Mouse (Mus musculus) neural tube, embryonic 15.5 days (tissue): ENCODE measurements around the gene Sarnp. TPM values are rescaled to one million over a fixed set of nuclear protein-coding genes. Genes with fewer than 3 reads are reported as not detected.

Experiments
- ATAC-seq: fragments of 200-750 bp; cut with Nextera tagmentation; 2 replicates; pipeline ENCODE4 v1.8.0; 2017; ENCODE audit warnings: mild to moderate bottlenecking, moderate TSS enrichment, moderate library complexity; ENCODE audit not compliant: low FRiP score
- H3K27ac ChIP-seq: fragments of 300-500 bp; sonication (generic); replicated peaks from 2 replicates; pipeline ENCODE4 v1.5.1; 2015; ENCODE audit warnings: mild to moderate bottlenecking, inconsistent platforms
- H3K27me3 ChIP-seq: fragments of 300-500 bp; sonication (generic); replicated peaks from 2 replicates; pipeline ENCODE4 v1.6.1; 2015; ENCODE audit warnings: inconsistent platforms
- H3K36me3 ChIP-seq: fragments of 300-500 bp; sonication (generic); 2 replicates; pipeline ENCODE4 v1.6.1; 2015; ENCODE audit warnings: inconsistent platforms
- H3K4me1 ChIP-seq: fragments of 300-500 bp; sonication (generic); 2 replicates; pipeline ENCODE4 v1.6.1; 2015; ENCODE audit warnings: inconsistent platforms
- H3K4me2 ChIP-seq: fragments of 300-500 bp; sonication (generic); 2 replicates; pipeline ENCODE4 v1.6.1; 2015; ENCODE audit warnings: inconsistent platforms, mild to moderate bottlenecking, moderate library complexity
- H3K4me3 ChIP-seq: fragments of 300-500 bp; sonication (generic); replicated peaks from 2 replicates; pipeline ENCODE4 v1.5.1; 2015; ENCODE audit warnings: mild to moderate bottlenecking, inconsistent platforms
- H3K9ac ChIP-seq: fragments of 300-500 bp; sonication (generic); replicated peaks from 2 replicates; pipeline ENCODE4 v1.6.1; 2015; ENCODE audit warnings: mild to moderate bottlenecking, inconsistent platforms
- H3K9me3 ChIP-seq: fragments of 300-500 bp; sonication (generic); replicated peaks from 2 replicates; pipeline ENCODE4 v1.6.1; 2016; ENCODE audit warnings: inconsistent platforms
- WGBS: fragments of 180-500 bp; shearing (Covaris S2); methylation state at CpG from one replicate; pipeline ENCODE4 v1.1.7; 2015; ENCODE audit warnings: mixed read lengths; 5-methylcytosine and 5-hydroxymethylcytosine counted together
- polyA plus RNA-seq: library from polyadenylated mRNA; unstranded; fragments of >200 nt; fragmentation: Nextera tagmentation; extraction: Ambion mirVana; gene quantifications from 2 replicates; pipeline ENCODE4 v1.2.1, GENCODE M21; 2015

The Sarnp gene
- polyA plus RNA-seq, 1 experiment from 2014 or later = 147 TPM

GRCm38 (mm10) chr10:128910066-128910841, 93.1 kb downstream of the Sarnp start:
- ATAC-seq = peak; percentile 58
- no peaks in the 10 kb centered on the region for H3K36me3 ChIP-seq
- H3K9ac ChIP-seq = peak overlapping the region; percentile 81
- no peaks in the 10 kb centered on the region for H3K9me3 ChIP-seq
- H3K4me1 ChIP-seq = peaks cover 26% of the 10 kb centered on the region
- H3K27ac ChIP-seq = peak overlapping the region; percentile 82
- 2% methylated on average over 56 of the region's 66 CpGs for WGBS
- H3K4me3 ChIP-seq = peak overlapping the region; percentile 64
- H3K4me2 ChIP-seq = peak overlapping the region; percentile 70
- H3K27me3 ChIP-seq = no peaks in the 10 kb centered on the region

- ATAC-seq = no peak
- Histone ChIP-seq H3K4me1 (peaks cover 26% of the 10 kb centered on the region), H3K27ac (no peak overlapping the region), H3K4me3 (peak overlapping the region; percentile 64; the same call in 1 of the 2 replicates), H3K36me3 (no peaks in the 10 kb centered on the region), H3K9ac (no peak overlapping the region), H3K4me2 (peak overlapping the region; percentile 70), H3K9me3 (no peaks in the 10 kb centered on the region), H3K27me3 (no peaks in the 10 kb centered on the region)
- WGBS = 90% methylated on average over 6 of the region's 6 CpGs
Observed at GRCm38 (mm10) chr10:128911430-128911829, 94.3 kb downstream of the Sarnp start.

DNA sequence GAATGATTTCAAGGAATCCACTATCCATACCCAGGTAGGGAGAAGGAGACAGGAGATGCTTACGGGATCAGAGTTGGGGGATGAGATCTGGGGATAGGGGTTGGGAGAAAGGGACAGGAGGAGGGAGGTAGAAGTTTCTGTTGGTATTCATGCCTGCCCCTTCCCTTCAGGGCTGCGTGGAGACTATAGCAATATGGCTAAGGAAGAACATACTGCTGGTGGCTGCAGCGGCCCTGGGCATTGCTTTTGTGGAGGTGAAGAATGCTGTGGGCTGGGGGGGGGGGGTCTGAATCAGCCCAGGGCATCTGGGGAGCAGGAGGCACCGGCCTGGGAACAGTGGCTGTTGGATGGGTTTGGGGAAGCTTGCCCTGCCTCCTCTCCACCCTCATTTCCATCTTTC, 95.1 kb downstream of the Sarnp start:
- no peaks in the 10 kb centered on the region for H3K9me3 ChIP-seq
- H3K4me1 ChIP-seq = peaks cover 26% of the 10 kb centered on the region
- H3K27ac ChIP-seq = no peak overlapping the region
- no peak overlapping the region for H3K4me3 ChIP-seq
- H3K36me3 ChIP-seq = peaks cover 6% of the 10 kb centered on the region; the same call in 1 of the 2 replicates
- ATAC-seq = no peak
- WGBS = 80% methylated on average over 4 of the region's 4 CpGs
- no peaks in the 10 kb centered on the region for H3K27me3 ChIP-seq
- H3K4me2 ChIP-seq = no peak overlapping the region
- H3K9ac ChIP-seq = no peak overlapping the region

DNA sequence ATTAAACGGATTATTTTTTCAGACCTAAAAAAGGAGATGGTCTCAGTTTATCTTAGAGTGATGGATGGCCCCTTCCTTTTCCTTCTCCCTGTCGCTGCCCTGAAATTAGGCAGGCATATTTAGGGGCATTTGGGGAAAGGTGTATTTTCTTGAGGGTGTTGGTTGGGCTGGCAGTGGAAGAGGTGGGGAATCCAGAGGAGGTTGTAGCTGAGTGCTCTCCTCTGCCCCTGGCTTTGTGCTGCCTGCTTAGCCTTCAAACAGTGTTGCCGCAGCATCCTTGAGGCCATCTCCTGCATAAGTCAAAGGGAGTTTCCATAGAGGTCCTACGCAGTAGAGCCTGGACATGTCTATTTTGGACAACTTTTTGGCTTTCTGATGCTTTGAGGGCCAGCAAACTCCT, 95.7 kb downstream of the Sarnp start:
- Histone ChIP-seq H3K4me3 (no peak overlapping the region), H3K27ac (peak overlapping the region; percentile 45; the same call in 1 of the 2 replicates), H3K4me2 (no peak overlapping the region; the same call in 1 of the 2 replicates), H3K9ac (no peak overlapping the region), H3K36me3 (peaks cover 6% of the 10 kb centered on the region; the same call in 1 of the 2 replicates), H3K27me3 (no peaks in the 10 kb centered on the region), H3K4me1 (peaks cover 28% of the 10 kb centered on the region), H3K9me3 (no peaks in the 10 kb centered on the region)
- WGBS = 83% methylated on average over 4 of the region's 4 CpGs
- no peak for ATAC-seq

DNA sequence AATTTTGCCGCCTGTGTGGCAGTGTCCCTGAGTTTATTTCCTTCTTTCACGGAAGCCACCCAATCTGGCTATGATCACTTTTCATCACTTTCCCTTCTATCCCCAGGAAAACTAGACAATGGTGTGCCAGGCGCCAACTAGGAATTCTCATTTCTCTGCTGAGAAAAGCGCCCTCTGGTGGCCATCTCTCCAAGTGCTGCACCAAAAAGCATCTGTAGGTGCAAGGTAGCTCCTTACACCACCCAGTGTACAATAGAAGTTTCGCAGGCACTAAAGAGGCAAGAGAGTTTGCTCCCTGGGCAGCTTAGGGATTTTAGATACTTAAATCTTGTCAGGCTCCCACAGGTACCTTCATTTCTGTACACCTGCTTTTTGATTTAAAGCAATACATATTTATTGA, 96.1 kb downstream of the Sarnp start:
- H3K27ac ChIP-seq = peak overlapping the region; percentile 45; the same call in 1 of the 2 replicates
- no peak overlapping the region for H3K4me3 ChIP-seq
- 5% methylated on average over 5 of the region's 5 CpGs for WGBS
- H3K9ac ChIP-seq = no peak overlapping the region
- H3K4me1 ChIP-seq = peaks cover 32% of the 10 kb centered on the region
- no peak overlapping the region; the same call in 1 of the 2 replicates for H3K4me2 ChIP-seq
- ATAC-seq = peak; percentile 29; the same call in 1 of the 2 replicates
- H3K9me3 ChIP-seq = no peaks in the 10 kb centered on the region
- H3K27me3 ChIP-seq = no peaks in the 10 kb centered on the region
- H3K36me3 ChIP-seq = peaks cover 6% of the 10 kb centered on the region; the same call in 1 of the 2 replicates

DNA sequence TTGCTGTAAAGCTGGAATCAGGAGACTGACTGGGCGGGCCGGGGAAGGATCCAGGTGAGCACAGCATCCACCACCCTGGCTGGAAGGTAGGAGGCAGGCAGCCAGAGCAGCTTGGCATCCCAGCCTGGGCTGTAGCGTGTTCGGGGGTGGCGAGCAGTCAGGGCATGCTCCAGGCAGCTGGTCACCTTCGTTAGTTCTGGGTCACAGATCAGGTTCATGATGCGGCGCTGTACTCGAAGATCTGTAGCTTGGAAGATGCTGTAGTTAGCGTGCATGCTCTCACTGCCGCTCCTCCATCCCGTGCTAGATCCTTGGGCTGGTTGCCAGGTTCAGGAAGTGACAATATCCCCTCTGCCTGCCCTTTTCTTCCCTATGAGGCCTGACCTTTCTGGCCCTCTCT, 96.6 kb downstream of the Sarnp start:
- 87% methylated on average over 12 of the region's 12 CpGs for WGBS
- Histone ChIP-seq H3K27ac (no peak overlapping the region), H3K9me3 (no peaks in the 10 kb centered on the region), H3K36me3 (peaks cover 6% of the 10 kb centered on the region; the same call in 1 of the 2 replicates), H3K4me1 (peaks cover 37% of the 10 kb centered on the region), H3K4me2 (no peak overlapping the region), H3K9ac (no peak overlapping the region), H3K27me3 (no peaks in the 10 kb centered on the region), H3K4me3 (no peak overlapping the region)
- ATAC-seq = no peak

GRCm38 (mm10) chr10:128915550-128915949, 98.4 kb downstream of the Sarnp start:
- Histone ChIP-seq H3K4me1 (peaks cover 46% of the 10 kb centered on the region), H3K27me3 (no peaks in the 10 kb centered on the region)
- ATAC-seq = no peak

GRCm38 (mm10) chr10:128916665-128917064, 99.5 kb downstream of the Sarnp start:
- Histone ChIP-seq H3K27ac (no peak overlapping the region), H3K27me3 (no peaks in the 10 kb centered on the region), H3K4me3 (no peak overlapping the region), H3K4me1 (peaks cover 47% of the 10 kb centered on the region), H3K9me3 (no peaks in the 10 kb centered on the region), H3K9ac (no peak overlapping the region), H3K4me2 (no peak overlapping the region), H3K36me3 (peaks cover 6% of the 10 kb centered on the region; the same call in 1 of the 2 replicates)
- no peak for ATAC-seq
- 96% methylated on average over 3 of the region's 3 CpGs for WGBS

More at GRCm38 (mm10) chr10:128915550-128915949, 98.4 kb downstream of the Sarnp start:
- 88% methylated on average over 2 of the region's 2 CpGs for WGBS
- Histone ChIP-seq H3K27ac (no peak overlapping the region), H3K4me3 (no peak overlapping the region), H3K4me2 (no peak overlapping the region), H3K36me3 (peaks cover 6% of the 10 kb centered on the region; the same call in 1 of the 2 replicates), H3K9me3 (no peaks in the 10 kb centered on the region), H3K9ac (no peak overlapping the region)

- WGBS = 90% methylated on average over 6 of the region's 6 CpGs
- no peaks in the 10 kb centered on the region for H3K27me3 ChIP-seq
- H3K9ac ChIP-seq = no peak overlapping the region
- H3K36me3 ChIP-seq = peaks cover 6% of the 10 kb centered on the region; the same call in 1 of the 2 replicates
- H3K4me2 ChIP-seq = no peak overlapping the region
- H3K9me3 ChIP-seq = no peaks in the 10 kb centered on the region
- no peak overlapping the region for H3K4me3 ChIP-seq
- ATAC-seq = no peak
- peaks cover 54% of the 10 kb centered on the region for H3K4me1 ChIP-seq
- no peak overlapping the region for H3K27ac ChIP-seq
Observed at GRCm38 (mm10) chr10:128917400-128917799, 100.3 kb downstream of the Sarnp start.

- Histone ChIP-seq H3K27ac (peak overlapping the region; percentile 70), H3K27me3 (no peaks in the 10 kb centered on the region), H3K9ac (no peak overlapping the region; the same call in 1 of the 2 replicates), H3K9me3 (no peaks in the 10 kb centered on the region), H3K4me1 (peaks cover 54% of the 10 kb centered on the region), H3K36me3 (peaks cover 6% of the 10 kb centered on the region; the same call in 1 of the 2 replicates), H3K4me3 (no peak overlapping the region), H3K4me2 (no peak overlapping the region)
- no peak for ATAC-seq
- WGBS = 70% methylated on average over 7 of the region's 7 CpGs
Observed at GRCm38 (mm10) chr10:128918246-128918645, 101.1 kb downstream of the Sarnp start.

DNA sequence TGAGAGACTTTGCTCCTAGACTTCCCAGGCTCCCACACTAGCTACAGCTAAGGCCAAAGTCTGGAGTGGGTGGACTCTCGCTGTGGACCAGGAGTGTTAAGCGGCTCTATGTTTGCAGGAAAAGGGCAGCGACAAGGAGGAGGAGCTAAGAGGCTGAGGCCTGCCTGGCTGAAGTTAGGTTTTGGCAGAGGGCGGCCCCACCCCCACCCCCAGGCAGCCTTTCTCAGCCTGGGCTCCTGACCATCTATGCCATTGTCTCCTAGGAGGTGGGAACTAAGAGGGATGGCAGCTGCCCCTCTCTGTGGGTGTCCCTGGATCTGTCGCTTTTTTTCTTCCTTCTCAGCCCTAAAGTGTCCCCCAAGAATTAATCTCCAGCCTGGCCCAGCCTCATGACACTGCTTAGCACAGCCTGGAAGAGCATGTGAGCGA, 102.1 kb downstream of the Sarnp start:
- peak; percentile 6; the same call in 1 of the 2 replicates for ATAC-seq
- H3K36me3 ChIP-seq = peaks cover 6% of the 10 kb centered on the region; the same call in 1 of the 2 replicates

GRCm38 (mm10) chr10:128919966-128920365, 102.8 kb downstream of the Sarnp start:
- ATAC-seq = no peak
- Histone ChIP-seq H3K4me1 (peaks cover 57% of the 10 kb centered on the region), H3K9ac (no peak overlapping the region), H3K4me2 (no peak overlapping the region), H3K9me3 (no peaks in the 10 kb centered on the region), H3K36me3 (peaks cover 6% of the 10 kb centered on the region; the same call in 1 of the 2 replicates), H3K27ac (peak overlapping the region; percentile 70), H3K27me3 (no peaks in the 10 kb centered on the region), H3K4me3 (no peak overlapping the region)
- 86% methylated on average over 7 of the region's 7 CpGs for WGBS

More for the DNA sequence above, 102.1 kb downstream of the Sarnp start:
- Histone ChIP-seq H3K4me1 (peaks cover 56% of the 10 kb centered on the region), H3K9ac (no peak overlapping the region; the same call in 1 of the 2 replicates), H3K4me2 (0 out of 2 replicates have a peak overlapping the region, but pooled peaks have one; percentile 11), H3K4me3 (no peak overlapping the region), H3K9me3 (no peaks in the 10 kb centered on the region), H3K27ac (peak overlapping the region; percentile 70), H3K27me3 (no peaks in the 10 kb centered on the region)
- 14% methylated on average over 6 of the region's 6 CpGs for WGBS
